Mouse (Mus musculus) limb, embryonic 11.5 days (tissue): ENCODE results near the gene Armc2. TPM values are rescaled to one million over a fixed set of nuclear protein-coding genes. Genes with fewer than 3 reads are reported as not detected.

Source experiments
- ATAC-seq: fragments of 200-750 bp; cut with Nextera tagmentation; 2 replicates; pipeline ENCODE4 v1.8.0; 2017; ENCODE audit warnings: low read depth; ENCODE audit not compliant: insufficient number of reproducible peaks, low FRiP score, low TSS enrichment
- DNase-seq: peaks from one replicate; pipeline ENCODE4 v3.0.0-alpha.2; 2015; ENCODE audit warnings: low spot score
- H3K27ac ChIP-seq: fragments of 300-500 bp; sonication (generic); replicated peaks from 2 replicates; pipeline ENCODE4 v1.5.1; 2014; ENCODE audit warnings: low read depth, mild to moderate bottlenecking, low read length
- H3K27me3 ChIP-seq: fragments of 300-500 bp; sonication (generic); 2 replicates; pipeline ENCODE4 v1.6.1; 2014; ENCODE audit warnings: mild to moderate bottlenecking, low read length, mixed read lengths; ENCODE audit not compliant: control insufficient read depth, insufficient read depth
- H3K36me3 ChIP-seq: fragments of 300-500 bp; sonication (generic); 2 replicates; pipeline ENCODE4 v1.6.1; 2014; ENCODE audit warnings: mild to moderate bottlenecking, low read length, moderate library complexity, mixed read lengths; ENCODE audit not compliant: control insufficient read depth, insufficient read depth
- H3K4me1 ChIP-seq: fragments of 300-500 bp; sonication (generic); 2 replicates; pipeline ENCODE4 v1.6.1; 2014; ENCODE audit warnings: low read length, mixed read lengths; ENCODE audit not compliant: control insufficient read depth, insufficient read depth
- H3K4me2 ChIP-seq: fragments of 300-500 bp; sonication (generic); 2 replicates; pipeline ENCODE4 v1.6.1; 2014; ENCODE audit warnings: low read depth, mild to moderate bottlenecking, moderate library complexity; ENCODE audit not compliant: severe bottlenecking
- H3K4me3 ChIP-seq: fragments of 300-500 bp; sonication (generic); 2 replicates; pipeline ENCODE4 v1.5.1; 2014; ENCODE audit warnings: low read depth, low read length
- H3K9ac ChIP-seq: fragments of 300-500 bp; sonication (generic); 2 replicates; pipeline ENCODE4 v1.6.1; 2014; ENCODE audit warnings: mild to moderate bottlenecking, low read length
- H3K9me3 ChIP-seq: fragments of 300-500 bp; sonication (generic); 2 replicates; pipeline ENCODE4 v1.6.1; 2016; ENCODE audit warnings: low read length; ENCODE audit not compliant: control insufficient read depth
- WGBS: fragments of 180-500 bp; shearing (Covaris S2); extraction: QIAGEN DNeasy Blood & Tissue Kit; methylation state at CpG from one replicate; pipeline ENCODE4 v1.1.7; 2014; 5-methylcytosine and 5-hydroxymethylcytosine counted together
- polyA plus RNA-seq: library from polyadenylated mRNA; unstranded; fragments of >200 nt; fragmentation: Nextera tagmentation; extraction: Ambion mirVana; gene quantifications from 2 replicates; pipeline ENCODE4 v1.2.1, GENCODE M21; 2014

Armc2 gene
- polyA plus RNA-seq, 1 experiment from 2014 or later: 7.0 TPM

DNA sequence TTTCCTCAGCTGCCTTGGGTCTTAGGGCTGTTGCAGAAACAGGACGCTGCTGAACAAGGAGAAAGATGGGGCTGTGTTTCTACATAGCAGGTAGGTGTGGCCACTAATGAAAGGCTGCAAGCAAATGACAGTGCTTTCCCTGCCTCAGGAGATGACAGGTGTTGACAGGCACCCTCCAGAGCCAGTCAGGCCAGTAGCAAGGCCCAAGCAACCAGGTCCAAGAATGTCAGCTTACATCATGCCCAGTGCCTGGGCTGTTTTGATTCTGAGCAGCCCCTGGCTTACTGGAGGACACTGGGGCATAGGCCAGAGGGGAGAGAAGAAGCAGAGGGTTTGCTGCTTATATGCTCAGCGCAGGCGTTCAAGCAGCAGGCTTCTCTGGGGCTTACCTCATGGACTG lies 13.0 kb downstream of the Armc2 start:
- Histone ChIP-seq H3K9me3 (no peaks in the 10 kb centered on the region), H3K27ac (no peak overlapping the region), H3K4me2 (no peak overlapping the region), H3K4me3 (no peak overlapping the region), H3K4me1 (no peaks in the 10 kb centered on the region), H3K27me3 (no peaks in the 10 kb centered on the region), H3K36me3 (no peaks in the 10 kb centered on the region), H3K9ac (no peak overlapping the region)
- DNase-seq: no peak
- ATAC-seq: no peak
- WGBS: 68% methylated on average over 3 of the region's 3 CpGs

DNA sequence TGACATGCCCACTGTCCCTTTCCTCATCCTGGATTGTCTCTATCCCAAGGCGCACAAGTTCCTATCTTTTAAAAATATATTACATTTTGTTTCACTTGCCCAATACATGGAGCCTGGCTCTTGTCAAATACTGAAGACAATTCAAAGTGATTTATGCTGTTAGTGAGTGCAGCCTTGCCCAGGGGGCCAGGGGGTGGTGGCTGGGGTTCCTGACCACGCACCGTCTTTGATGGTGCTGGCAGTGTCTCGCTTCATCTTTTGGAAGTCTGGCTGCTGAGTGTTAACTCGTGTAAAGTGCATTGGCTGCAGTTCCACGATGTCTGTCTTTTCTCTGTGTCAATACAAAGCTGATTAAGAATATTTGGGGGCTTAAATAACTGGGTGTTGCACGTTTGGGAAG lies 13.6 kb downstream of the Armc2 start:
- H3K9ac ChIP-seq: no peak overlapping the region
- H3K4me3 ChIP-seq: no peak overlapping the region
- 57% methylated on average over 7 of the region's 7 CpGs for WGBS
- no peaks in the 10 kb centered on the region for H3K36me3 ChIP-seq
- no peaks in the 10 kb centered on the region for H3K9me3 ChIP-seq
- H3K27me3 ChIP-seq: no peaks in the 10 kb centered on the region
- DNase-seq (no peak), ATAC-seq (no peak)
- no peak overlapping the region for H3K27ac ChIP-seq
- no peaks in the 10 kb centered on the region for H3K4me1 ChIP-seq
- H3K4me2 ChIP-seq: no peak overlapping the region

DNA sequence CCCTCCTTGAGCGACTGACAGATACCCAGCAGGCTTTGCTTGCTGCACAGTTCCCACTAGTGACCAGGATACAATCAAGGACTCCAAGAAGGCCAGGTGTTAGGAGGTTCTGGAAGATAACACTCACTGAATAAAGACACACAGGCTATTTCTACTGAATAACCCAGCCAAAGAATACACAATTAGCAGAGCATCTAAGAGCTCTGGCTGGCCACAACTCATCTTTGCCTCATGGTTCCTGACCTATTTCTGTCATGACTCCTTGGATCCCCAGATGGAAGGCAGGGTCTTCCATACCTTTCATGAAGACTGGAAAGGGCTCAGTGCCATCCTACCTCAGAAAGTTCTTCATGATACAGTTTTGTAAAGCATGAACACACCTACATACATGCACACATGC lies 14.2 kb downstream of the Armc2 start:
- 89% methylated on average over 1 of the region's 1 CpGs for WGBS
- Histone ChIP-seq H3K27me3 (no peaks in the 10 kb centered on the region), H3K9ac (no peak overlapping the region), H3K4me3 (no peak overlapping the region), H3K4me1 (no peaks in the 10 kb centered on the region), H3K27ac (no peak overlapping the region), H3K9me3 (no peaks in the 10 kb centered on the region), H3K36me3 (no peaks in the 10 kb centered on the region), H3K4me2 (no peak overlapping the region)
- no peak for ATAC-seq
- no peak for DNase-seq

DNA sequence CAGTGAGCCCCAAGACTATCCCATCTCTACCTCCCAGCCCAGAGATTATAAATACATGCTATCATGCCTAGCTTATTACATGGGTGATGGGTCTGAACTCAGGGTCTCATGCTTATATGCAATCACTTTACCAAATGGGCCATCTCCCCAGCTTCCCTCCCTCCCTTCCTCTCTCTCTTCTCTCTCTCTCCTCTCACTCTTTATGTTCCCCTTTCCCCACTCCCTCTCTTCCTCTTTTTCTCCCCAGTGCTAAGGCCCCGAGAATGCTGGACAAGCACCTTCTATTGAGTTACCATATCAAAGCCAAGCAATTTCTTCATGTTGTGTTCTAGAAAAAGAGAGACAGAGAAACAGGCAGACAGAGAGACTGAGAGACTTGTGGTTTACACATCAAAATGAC lies 14.7 kb downstream of the Armc2 start:
- no peaks in the 10 kb centered on the region for H3K36me3 ChIP-seq
- no peaks in the 10 kb centered on the region for H3K9me3 ChIP-seq
- no peaks in the 10 kb centered on the region for H3K27me3 ChIP-seq
- H3K4me1 ChIP-seq: no peaks in the 10 kb centered on the region
- no peak overlapping the region for H3K4me2 ChIP-seq
- H3K4me3 ChIP-seq: no peak overlapping the region
- ATAC-seq: no peak
- H3K27ac ChIP-seq: no peak overlapping the region
- 74% methylated on average over 1 of the region's 1 CpGs for WGBS
- H3K9ac ChIP-seq: no peak overlapping the region
- no peak for DNase-seq

DNA sequence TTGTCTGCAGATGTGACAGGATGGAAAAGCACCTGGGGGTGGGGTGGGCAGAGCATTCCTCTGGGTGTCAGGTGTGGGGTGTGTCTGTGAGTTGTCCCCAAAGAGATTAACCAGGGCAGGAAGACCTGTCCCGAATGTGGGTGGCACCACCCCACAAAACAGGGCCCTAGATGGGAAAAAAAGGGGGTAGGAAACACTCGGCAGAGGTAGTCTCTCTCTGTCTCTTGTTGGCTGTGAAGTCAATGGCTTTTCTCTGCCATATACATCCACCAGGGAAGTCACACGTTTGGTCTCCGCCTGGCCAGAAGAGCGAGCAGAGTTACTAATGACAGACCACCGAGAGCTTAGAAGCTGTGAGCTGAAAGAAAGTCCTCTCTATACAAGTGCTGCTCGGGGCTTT lies 15.8 kb downstream of the Armc2 start:
- H3K9ac ChIP-seq: no peak overlapping the region
- H3K27ac ChIP-seq: no peak overlapping the region
- no peak for ATAC-seq
- no peak overlapping the region for H3K4me3 ChIP-seq
- WGBS: 48% methylated on average over 7 of the region's 7 CpGs
- H3K4me1 ChIP-seq: no peaks in the 10 kb centered on the region
- H3K36me3 ChIP-seq: no peaks in the 10 kb centered on the region
- no peaks in the 10 kb centered on the region for H3K27me3 ChIP-seq
- no peaks in the 10 kb centered on the region for H3K9me3 ChIP-seq
- DNase-seq: no peak
- H3K4me2 ChIP-seq: no peak overlapping the region

DNA sequence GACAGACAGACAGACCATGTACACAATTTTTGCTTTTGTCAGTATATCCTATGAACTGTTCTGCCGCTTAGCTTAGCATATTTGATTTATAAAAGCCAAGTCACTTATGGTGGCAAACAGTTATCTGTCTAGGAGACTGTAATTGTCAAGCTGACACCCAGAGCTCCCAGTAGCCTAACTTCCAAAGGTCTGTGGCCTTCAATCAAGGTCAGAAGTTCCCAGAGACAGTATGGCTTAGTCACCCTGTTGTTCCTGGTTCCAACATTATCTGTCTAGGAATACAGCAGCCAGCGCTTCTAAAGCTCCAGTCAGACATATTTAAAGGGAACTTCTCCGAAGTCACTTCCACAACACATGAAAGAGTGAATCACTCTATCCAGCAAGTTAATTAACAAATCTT lies 17.0 kb downstream of the Armc2 start:
- no peaks in the 10 kb centered on the region for H3K4me1 ChIP-seq
- no peak overlapping the region for H3K9ac ChIP-seq
- ATAC-seq (no peak), DNase-seq (no peak)
- WGBS: 96% methylated on average over 3 of the region's 3 CpGs
- H3K4me2 ChIP-seq: no peak overlapping the region
- no peaks in the 10 kb centered on the region for H3K27me3 ChIP-seq
- H3K27ac ChIP-seq: no peak overlapping the region
- no peaks in the 10 kb centered on the region for H3K36me3 ChIP-seq
- H3K9me3 ChIP-seq: no peaks in the 10 kb centered on the region
- H3K4me3 ChIP-seq: no peak overlapping the region

DNA sequence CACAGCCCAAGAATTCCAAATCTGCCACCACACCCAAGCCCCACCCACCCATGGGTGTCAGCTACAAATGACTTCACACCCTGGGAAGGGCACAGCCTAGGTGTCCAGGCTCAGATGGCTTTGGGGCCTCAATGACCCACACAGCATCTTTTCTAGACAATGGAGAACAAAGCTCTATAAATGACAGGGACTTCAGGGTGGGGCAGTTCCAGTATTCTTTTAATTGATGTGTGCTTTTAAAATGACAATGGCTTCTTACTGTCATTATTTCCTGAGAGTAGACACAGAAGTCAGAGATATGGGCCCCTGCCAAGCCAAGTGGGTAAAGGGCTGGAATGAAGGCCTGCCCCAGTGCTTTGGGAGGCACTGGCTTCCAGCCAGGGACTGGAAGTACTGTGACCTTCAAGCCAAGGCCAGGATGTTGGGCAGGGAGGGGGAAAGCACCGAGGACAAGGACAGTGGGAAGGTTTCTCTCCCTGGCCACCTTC lies 20.5 kb downstream of the Armc2 start:
- ATAC-seq: no peak
- Histone ChIP-seq H3K27me3 (no peaks in the 10 kb centered on the region), H3K4me2 (no peak overlapping the region), H3K9me3 (no peaks in the 10 kb centered on the region), H3K9ac (no peak overlapping the region), H3K27ac (no peak overlapping the region), H3K36me3 (no peaks in the 10 kb centered on the region), H3K4me1 (peaks cover 2% of the 10 kb centered on the region; the same call in 1 of the 2 replicates), H3K4me3 (no peak overlapping the region)
- WGBS: 75% methylated on average over 1 of the region's 1 CpGs
- DNase-seq: no peak

DNA sequence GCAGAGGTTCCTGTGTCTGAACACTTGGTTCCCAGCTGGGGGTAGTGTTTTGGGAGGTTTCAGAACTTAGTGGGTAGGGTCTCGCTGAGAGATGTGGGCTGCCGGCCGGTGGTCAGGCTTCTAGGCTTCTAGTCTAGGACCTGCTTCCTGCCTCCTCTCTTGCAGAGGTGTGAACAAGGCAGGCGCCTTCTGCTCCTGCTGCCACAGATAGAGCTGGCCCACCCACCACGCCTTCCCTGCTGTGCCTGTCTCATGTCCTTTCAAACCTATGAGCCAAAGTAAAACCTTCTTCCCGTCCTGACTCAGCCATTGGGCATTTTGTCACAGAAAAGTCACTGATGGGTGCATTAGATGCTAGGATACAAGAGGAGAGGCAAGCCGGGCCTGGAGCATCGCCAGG lies 22.1 kb downstream of the Armc2 start:
- no peaks in the 10 kb centered on the region for H3K36me3 ChIP-seq
- H3K9me3 ChIP-seq: no peaks in the 10 kb centered on the region
- peaks cover 2% of the 10 kb centered on the region; the same call in 1 of the 2 replicates for H3K4me1 ChIP-seq
- WGBS: 42% methylated on average over 8 of the region's 8 CpGs
- H3K4me2 ChIP-seq: no peak overlapping the region
- H3K9ac ChIP-seq: no peak overlapping the region
- H3K27me3 ChIP-seq: no peaks in the 10 kb centered on the region
- no peak for ATAC-seq
- no peak overlapping the region for H3K4me3 ChIP-seq
- H3K27ac ChIP-seq: no peak overlapping the region
- no peak for DNase-seq

DNA sequence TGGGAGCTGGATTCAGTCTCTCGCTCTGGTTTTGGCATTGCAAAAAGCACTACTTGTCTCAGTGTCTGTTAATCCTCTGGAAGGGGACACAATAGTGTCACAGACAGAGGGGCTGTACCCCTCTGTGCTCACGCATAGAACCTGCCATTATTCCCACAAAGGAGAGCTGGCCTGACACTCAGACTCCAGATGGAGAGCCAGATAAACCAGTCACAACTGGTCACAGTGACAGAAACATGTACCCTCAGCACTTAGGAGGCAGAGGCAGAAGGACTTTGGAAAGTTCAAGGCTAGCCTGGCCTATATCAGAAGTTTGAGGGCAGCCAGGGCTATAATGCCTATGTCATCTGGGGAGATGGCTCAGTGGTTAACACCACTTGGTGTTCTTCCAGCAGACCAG lies 23.2 kb downstream of the Armc2 start:
- Histone ChIP-seq H3K9ac (no peak overlapping the region), H3K27ac (no peak overlapping the region), H3K27me3 (no peaks in the 10 kb centered on the region), H3K4me2 (no peak overlapping the region), H3K9me3 (no peaks in the 10 kb centered on the region), H3K36me3 (no peaks in the 10 kb centered on the region), H3K4me1 (peaks cover 2% of the 10 kb centered on the region; the same call in 1 of the 2 replicates), H3K4me3 (no peak overlapping the region)
- DNase-seq (no peak), ATAC-seq (no peak)
- WGBS: 85% methylated on average over 2 of the region's 2 CpGs
